Mouse (Mus musculus): ENCODE data around the gene Ephb1. TPM values are rescaled to one million over a fixed set of nuclear protein-coding genes. Genes with fewer than 3 reads are reported as not detected.

The Ephb1 gene
- polyA plus RNA-seq, 1 experiment from 2014 or later, result 1.7 TPM

GRCm38 (mm10) chr9:102344086-102344930 lies 10.2 kb downstream of the Ephb1 start:
- ATAC-seq (ENCODE audit: insufficient number of reproducible peaks, insufficient read depth, low FRiP score, low read depth), result no peak
- WGBS, result 71% methylated on average over 10 of the region's 10 CpGs
- no peaks in the 10 kb centered on the region for H3K36me3 ChIP-seq (ENCODE audit: control insufficient read depth, insufficient read depth, low read length)
- no peak overlapping the region for H3K27ac ChIP-seq (replicated peaks in 1 of 2; ENCODE audit: control insufficient read depth in 1 of 2, insufficient read depth in 1 of 2, low read depth in 2 of 2, low read length in 2 of 2)
- H3K4me3 ChIP-seq (ENCODE audit: control insufficient read depth in 1 of 2, insufficient read depth in 1 of 2, low read depth in 1 of 2, low read length in 2 of 2), result no peak overlapping the region
- H3K9me3 ChIP-seq (ENCODE audit: control insufficient read depth, low read length), result no peaks in the 10 kb centered on the region
- no peak overlapping the region for H3K9ac ChIP-seq (ENCODE audit: low read length)
- no peaks in the 10 kb centered on the region for H3K4me1 ChIP-seq (ENCODE audit: control insufficient read depth in 2 of 2, insufficient read depth in 2 of 2, low read length in 2 of 2)
- peaks cover 31% of the 10 kb centered on the region for H3K27me3 ChIP-seq (ENCODE audit: control insufficient read depth, insufficient read depth, low read length)
- H3K4me2 ChIP-seq (ENCODE audit: low read length), result no peak overlapping the region

GRCm38 (mm10) chr9:102343061-102343460 lies 11.4 kb downstream of the Ephb1 start:
- Histone ChIP-seq H3K4me3 (ENCODE audit: control insufficient read depth in 1 of 2, insufficient read depth in 1 of 2, low read depth in 1 of 2, low read length in 2 of 2) (no peak overlapping the region), H3K36me3 (ENCODE audit: control insufficient read depth, insufficient read depth, low read length) (no peaks in the 10 kb centered on the region), H3K4me1 (ENCODE audit: control insufficient read depth in 2 of 2, insufficient read depth in 2 of 2, low read length in 2 of 2) (no peaks in the 10 kb centered on the region), H3K9ac (ENCODE audit: low read length) (no peak overlapping the region), H3K4me2 (ENCODE audit: low read length) (no peak overlapping the region), H3K27me3 (ENCODE audit: control insufficient read depth, insufficient read depth, low read length) (peaks cover 19% of the 10 kb centered on the region), H3K27ac (replicated peaks in 1 of 2; ENCODE audit: control insufficient read depth in 1 of 2, insufficient read depth in 1 of 2, low read depth in 2 of 2, low read length in 2 of 2) (no peak overlapping the region), H3K9me3 (ENCODE audit: control insufficient read depth, low read length) (no peaks in the 10 kb centered on the region)
- ATAC-seq (ENCODE audit: insufficient number of reproducible peaks, insufficient read depth, low FRiP score, low read depth), result no peak
- WGBS, result 90% methylated on average over 9 of the region's 9 CpGs

GRCm38 (mm10) chr9:102342026-102342425 lies 12.5 kb downstream of the Ephb1 start:
- WGBS, result 52% methylated on average over 3 of the region's 3 CpGs
- Histone ChIP-seq H3K9ac (ENCODE audit: low read length) (no peak overlapping the region), H3K27ac (replicated peaks in 1 of 2; ENCODE audit: control insufficient read depth in 1 of 2, insufficient read depth in 1 of 2, low read depth in 2 of 2, low read length in 2 of 2) (no peak overlapping the region), H3K27me3 (ENCODE audit: control insufficient read depth, insufficient read depth, low read length) (peaks cover 9% of the 10 kb centered on the region), H3K4me2 (ENCODE audit: low read length) (no peak overlapping the region), H3K36me3 (ENCODE audit: control insufficient read depth, insufficient read depth, low read length) (no peaks in the 10 kb centered on the region), H3K9me3 (ENCODE audit: control insufficient read depth, low read length) (no peaks in the 10 kb centered on the region), H3K4me1 (ENCODE audit: control insufficient read depth in 2 of 2, insufficient read depth in 2 of 2, low read length in 2 of 2) (no peaks in the 10 kb centered on the region), H3K4me3 (ENCODE audit: control insufficient read depth in 1 of 2, insufficient read depth in 1 of 2, low read depth in 1 of 2, low read length in 2 of 2) (no peak overlapping the region)
- no peak for ATAC-seq (ENCODE audit: insufficient number of reproducible peaks, insufficient read depth, low FRiP score, low read depth)

- ATAC-seq (ENCODE audit: insufficient number of reproducible peaks, insufficient read depth, low FRiP score, low read depth), result no peak
- H3K27ac ChIP-seq (replicated peaks in 1 of 2; ENCODE audit: control insufficient read depth in 1 of 2, insufficient read depth in 1 of 2, low read depth in 2 of 2, low read length in 2 of 2), result no peak overlapping the region
- 88% methylated on average over 19 of the region's 19 CpGs for WGBS
These were observed 13.7 kb downstream of the Ephb1 start for GRCm38 (mm10) chr9:102340768-102341167.

GRCm38 (mm10) chr9:102335571-102336282 lies 18.8 kb downstream of the Ephb1 start:
- ATAC-seq (ENCODE audit: insufficient number of reproducible peaks, insufficient read depth, low FRiP score, low read depth), result no peak
- no peaks in the 10 kb centered on the region for H3K4me1 ChIP-seq (ENCODE audit: control insufficient read depth in 2 of 2, insufficient read depth in 2 of 2, low read length in 2 of 2)
- H3K27ac ChIP-seq (replicated peaks in 1 of 2; ENCODE audit: control insufficient read depth in 1 of 2, insufficient read depth in 1 of 2, low read depth in 2 of 2, low read length in 2 of 2), result no peak overlapping the region
- WGBS, result 58% methylated on average over 11 of the region's 11 CpGs
- no peaks in the 10 kb centered on the region for H3K36me3 ChIP-seq (ENCODE audit: control insufficient read depth, insufficient read depth, low read length)
- H3K4me2 ChIP-seq (ENCODE audit: low read length), result no peak overlapping the region
- H3K9ac ChIP-seq (ENCODE audit: low read length), result no peak overlapping the region
- no peaks in the 10 kb centered on the region for H3K9me3 ChIP-seq (ENCODE audit: control insufficient read depth, low read length)
- H3K27me3 ChIP-seq (ENCODE audit: control insufficient read depth, insufficient read depth, low read length), result 0 out of 2 replicates have a peak, but pooled peaks cover 5% of the 10 kb centered on the region
- H3K4me3 ChIP-seq (ENCODE audit: control insufficient read depth in 1 of 2, insufficient read depth in 1 of 2, low read depth in 1 of 2, low read length in 2 of 2), result no peak overlapping the region

More at GRCm38 (mm10) chr9:102340768-102341167, 13.7 kb downstream of the Ephb1 start:
- peaks cover 7% of the 10 kb centered on the region; the same call in 1 of the 2 replicates for H3K27me3 ChIP-seq (ENCODE audit: control insufficient read depth, insufficient read depth, low read length)
- no peak overlapping the region for H3K9ac ChIP-seq (ENCODE audit: low read length)
- no peak overlapping the region for H3K4me3 ChIP-seq (ENCODE audit: control insufficient read depth in 1 of 2, insufficient read depth in 1 of 2, low read depth in 1 of 2, low read length in 2 of 2)
- H3K9me3 ChIP-seq (ENCODE audit: control insufficient read depth, low read length), result no peaks in the 10 kb centered on the region
- no peaks in the 10 kb centered on the region for H3K36me3 ChIP-seq (ENCODE audit: control insufficient read depth, insufficient read depth, low read length)
- H3K4me2 ChIP-seq (ENCODE audit: low read length), result no peak overlapping the region
- no peaks in the 10 kb centered on the region for H3K4me1 ChIP-seq (ENCODE audit: control insufficient read depth in 2 of 2, insufficient read depth in 2 of 2, low read length in 2 of 2)

- H3K27me3 ChIP-seq (ENCODE audit: control insufficient read depth, insufficient read depth, low read length), result 0 out of 2 replicates have a peak, but pooled peaks cover 3% of the 10 kb centered on the region
- no peak overlapping the region for H3K27ac ChIP-seq (replicated peaks in 1 of 2; ENCODE audit: control insufficient read depth in 1 of 2, insufficient read depth in 1 of 2, low read depth in 2 of 2, low read length in 2 of 2)
- H3K4me1 ChIP-seq (ENCODE audit: control insufficient read depth in 2 of 2, insufficient read depth in 2 of 2, low read length in 2 of 2), result no peaks in the 10 kb centered on the region
- no peak overlapping the region for H3K9ac ChIP-seq (ENCODE audit: low read length)
- no peaks in the 10 kb centered on the region for H3K9me3 ChIP-seq (ENCODE audit: control insufficient read depth, low read length)
- H3K36me3 ChIP-seq (ENCODE audit: control insufficient read depth, insufficient read depth, low read length), result no peaks in the 10 kb centered on the region
- no peak overlapping the region for H3K4me2 ChIP-seq (ENCODE audit: low read length)
- no peak overlapping the region for H3K4me3 ChIP-seq (ENCODE audit: control insufficient read depth in 1 of 2, insufficient read depth in 1 of 2, low read depth in 1 of 2, low read length in 2 of 2)
- WGBS, result 89% methylated on average over 16 of the region's 16 CpGs
- ATAC-seq (ENCODE audit: insufficient number of reproducible peaks, insufficient read depth, low FRiP score, low read depth), result no peak
These were observed 24.0 kb downstream of the Ephb1 start for GRCm38 (mm10) chr9:102330266-102331060.

- WGBS, result 70% methylated on average over 4 of the region's 4 CpGs
- Histone ChIP-seq H3K27me3 (ENCODE audit: control insufficient read depth, insufficient read depth, low read length) (no peaks in the 10 kb centered on the region), H3K4me3 (ENCODE audit: control insufficient read depth in 1 of 2, insufficient read depth in 1 of 2, low read depth in 1 of 2, low read length in 2 of 2) (no peak overlapping the region), H3K36me3 (ENCODE audit: control insufficient read depth, insufficient read depth, low read length) (no peaks in the 10 kb centered on the region), H3K9ac (ENCODE audit: low read length) (no peak overlapping the region), H3K9me3 (ENCODE audit: control insufficient read depth, low read length) (no peaks in the 10 kb centered on the region), H3K4me2 (ENCODE audit: low read length) (no peak overlapping the region), H3K4me1 (ENCODE audit: control insufficient read depth in 2 of 2, insufficient read depth in 2 of 2, low read length in 2 of 2) (no peaks in the 10 kb centered on the region), H3K27ac (replicated peaks in 1 of 2; ENCODE audit: control insufficient read depth in 1 of 2, insufficient read depth in 1 of 2, low read depth in 2 of 2, low read length in 2 of 2) (no peak overlapping the region)
- no peak for ATAC-seq (ENCODE audit: insufficient number of reproducible peaks, insufficient read depth, low FRiP score, low read depth)
These were observed 26.8 kb downstream of the Ephb1 start for GRCm38 (mm10) chr9:102327625-102328150.

Data from heart, embryonic 14.5 days (tissue).